Mouse (Mus musculus) C3H10T1/2 (cell line): ENCODE results near the gene Olfr711. TPM values are rescaled to one million over a fixed set of nuclear protein-coding genes. Genes with fewer than 3 reads are reported as not detected.

Source experiments
- polyA plus RNA-seq, 2 experiments: library from polyadenylated mRNA; unstranded; fragments of >200 nt; fragmentation: generic; extraction: Trizol; gene quantifications; one replicate each; pipeline ENCODE4 v1.2.1; 2012; ENCODE audit warnings: missing spikeins in 2 of 2

Olfr711 gene
- polyA plus RNA-seq, result not detected

GRCm38 (mm10) chr7:106975353-106975752, at the start of gene Olfr711:
Gene Olfr711 (minus strand): TSS chr7:106975453.

GRCm38 (mm10) chr7:107005972-107006371, 30.7 kb upstream of the Olfr711 start, which contains the start of gene Olfr2:
Gene Olfr2 (minus strand): TSS chr7:107006072.

GRCm38 (mm10) chr7:106963837-106964236, 11.4 kb downstream of the Olfr711 start, which contains the start of gene Olfr6:
Gene Olfr6 (minus strand): TSS chr7:106963937.

GRCm38 (mm10) chr7:106948212-106948611, 27.0 kb downstream of the Olfr711 start, which contains the start of gene Olfr710:
Gene Olfr710 (minus strand): TSS chr7:106948312.

GRCm38 (mm10) chr7:106932119-106932518, 43.1 kb downstream of the Olfr711 start, which contains the start of gene Olfr709-ps1:
Gene Olfr709-ps1 (minus strand): TSS chr7:106932219.

Other genes with a start within 250 kb of the Olfr711 start
- gene Olfr697, start 233.0 kb downstream of the Olfr711 start, polyA plus RNA-seq, result not detected
- gene Olfr698, start 220.1 kb downstream of the Olfr711 start, polyA plus RNA-seq, result not detected
- gene Olfr699, start 182.3 kb downstream of the Olfr711 start, polyA plus RNA-seq, result not detected
- not detected for gene Olfr700, start 166.6 kb downstream of the Olfr711 start, polyA plus RNA-seq
- not detected for gene Olfr701, start 161.3 kb downstream of the Olfr711 start, polyA plus RNA-seq
- gene Olfr702, start 141.6 kb downstream of the Olfr711 start, polyA plus RNA-seq, result not detected
- gene Olfr703, start 132.1 kb downstream of the Olfr711 start, polyA plus RNA-seq, result not detected
- gene Olfr704, start 112.3 kb downstream of the Olfr711 start, polyA plus RNA-seq, result not detected
- not detected for gene Olfr705, start 98.6 kb downstream of the Olfr711 start, polyA plus RNA-seq
- not detected for gene Olfr706, start 87.3 kb downstream of the Olfr711 start, polyA plus RNA-seq
- gene Olfr707, start 74.2 kb downstream of the Olfr711 start, polyA plus RNA-seq, result not detected
- gene Olfr1532-ps1, start 67.5 kb downstream of the Olfr711 start, polyA plus RNA-seq, result not detected
- not detected for gene Olfr709-ps1, start 43.2 kb downstream of the Olfr711 start, polyA plus RNA-seq
- not detected for gene Olfr710, start 27.1 kb downstream of the Olfr711 start, polyA plus RNA-seq
- gene Olfr6, start 11.5 kb downstream of the Olfr711 start, polyA plus RNA-seq, result not detected
- not detected for gene Olfr2, start 30.6 kb upstream of the Olfr711 start, polyA plus RNA-seq
- not detected for gene Olfr713, start 55.7 kb upstream of the Olfr711 start, polyA plus RNA-seq
- not detected for gene Olfr714, start 95.5 kb upstream of the Olfr711 start, polyA plus RNA-seq
- gene Olfr17, start 117.8 kb upstream of the Olfr711 start, polyA plus RNA-seq, result not detected
- not detected for gene Olfr715b, start 134.9 kb upstream of the Olfr711 start, polyA plus RNA-seq
- gene Olfr715, start 155.6 kb upstream of the Olfr711 start, polyA plus RNA-seq, result not detected
- gene Olfr716, start 162.9 kb upstream of the Olfr711 start, polyA plus RNA-seq, result not detected
- not detected for gene Nlrp14, start 191.5 kb upstream of the Olfr711 start, polyA plus RNA-seq
- gene Rbmxl2, start 234.0 kb upstream of the Olfr711 start, polyA plus RNA-seq, result not detected